Mouse (Mus musculus) midbrain, embryonic 16.5 days (tissue): Measurements from ENCODE around the gene Adam17. TPM values are rescaled to one million over a fixed set of nuclear protein-coding genes. Genes with fewer than 3 reads are reported as not detected.

Experiments used
- ATAC-seq: fragments of 200-750 bp; cut with Nextera tagmentation; 2 replicates; pipeline ENCODE4 v1.8.0; 2017; ENCODE audit warnings: moderate TSS enrichment
- H3K27ac ChIP-seq: fragments of 300-500 bp; sonication (generic); 2 replicates; pipeline ENCODE4 v1.5.1; 2014; ENCODE audit warnings: mild to moderate bottlenecking, low read length, mixed read lengths
- H3K27me3 ChIP-seq: fragments of 300-500 bp; sonication (generic); 2 replicates; pipeline ENCODE4 v1.6.1; 2014; ENCODE audit warnings: low read depth, low read length, mixed read lengths; ENCODE audit not compliant: control insufficient read depth, insufficient read depth
- H3K36me3 ChIP-seq: fragments of 300-500 bp; sonication (generic); 2 replicates; pipeline ENCODE4 v1.6.1; 2014; ENCODE audit warnings: mild to moderate bottlenecking, low read length, moderate library complexity, mixed read lengths; ENCODE audit not compliant: control insufficient read depth, insufficient read depth
- H3K4me1 ChIP-seq: fragments of 300-500 bp; sonication (generic); 2 replicates; pipeline ENCODE4 v1.6.1; 2014; ENCODE audit warnings: mild to moderate bottlenecking, low read length, mixed read lengths; ENCODE audit not compliant: control insufficient read depth, insufficient read depth
- H3K4me2 ChIP-seq: fragments of 300-500 bp; sonication (generic); 2 replicates; pipeline ENCODE4 v1.6.1; 2014; ENCODE audit warnings: mild to moderate bottlenecking, low read length, mixed read lengths
- H3K4me3 ChIP-seq: fragments of 300-500 bp; sonication (generic); 2 replicates; pipeline ENCODE4 v1.5.1; 2014; ENCODE audit warnings: low read depth, mild to moderate bottlenecking, low read length, moderate library complexity, mixed read lengths
- H3K9ac ChIP-seq: fragments of 300-500 bp; sonication (generic); 2 replicates; pipeline ENCODE4 v1.6.1; 2014; ENCODE audit warnings: low read depth, low read length, mixed read lengths
- H3K9me3 ChIP-seq: fragments of 300-500 bp; sonication (generic); replicated peaks from 2 replicates; pipeline ENCODE4 v1.6.1; 2014; ENCODE audit warnings: mild to moderate bottlenecking, low read length, mixed read lengths; ENCODE audit not compliant: control insufficient read depth, poor library complexity, severe bottlenecking
- WGBS: fragments of 180-500 bp; shearing (Covaris S2); extraction: QIAGEN DNeasy Blood & Tissue Kit; methylation state at CpG from one replicate; pipeline ENCODE4 v1.1.7; 2014; 5-methylcytosine and 5-hydroxymethylcytosine counted together
- polyA plus RNA-seq: library from polyadenylated mRNA; unstranded; fragments of >200 nt; fragmentation: Nextera tagmentation; extraction: Ambion mirVana; gene quantifications from 2 replicates; pipeline ENCODE4 v1.2.1, GENCODE M21; 2015

Gene Adam17
- polyA plus RNA-seq, 1 experiment from 2014 or later, result 16.0 TPM

DNA sequence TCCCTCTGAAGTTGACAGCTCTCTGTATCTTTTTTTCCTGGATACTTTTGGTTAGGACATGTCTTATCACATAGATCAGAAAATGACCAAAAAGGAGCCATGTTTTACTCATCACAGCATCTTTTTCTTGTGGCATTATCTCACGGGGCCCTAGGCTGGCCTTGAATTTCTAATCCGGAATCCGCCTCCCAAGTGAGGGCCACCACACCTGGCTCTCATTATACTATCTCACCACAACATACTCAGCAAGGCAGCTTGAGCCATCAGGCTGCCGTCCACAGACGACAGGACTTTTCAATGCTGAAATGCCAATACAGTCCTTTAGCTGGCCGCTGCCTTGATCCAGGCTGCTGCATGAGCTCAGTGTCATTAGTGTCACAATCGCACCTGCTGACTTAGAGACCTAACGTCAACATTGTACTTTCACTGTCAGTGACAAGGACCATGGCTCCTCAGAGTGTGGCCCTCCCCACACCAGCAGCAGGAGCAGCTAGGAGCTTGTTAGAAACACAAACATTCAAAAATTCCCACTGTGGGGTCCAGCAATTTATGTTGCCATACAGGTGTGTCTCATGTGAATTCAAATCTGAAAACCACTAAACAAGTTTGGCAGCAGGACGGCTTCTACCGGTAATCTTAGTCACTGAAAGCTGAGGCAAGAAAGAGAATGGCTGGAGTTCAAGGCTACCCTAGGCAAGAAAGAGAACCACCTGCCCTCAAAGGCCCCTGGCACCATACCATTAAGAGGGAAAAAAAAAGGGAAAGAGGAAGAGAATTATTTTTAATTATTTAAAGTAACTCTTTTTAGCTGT, 8.6 kb downstream of the Adam17 start:
- Histone ChIP-seq H3K4me2 (no peak overlapping the region), H3K27me3 (no peaks in the 10 kb centered on the region), H3K27ac (no peak overlapping the region), H3K9me3 (no peaks in the 10 kb centered on the region), H3K9ac (no peak overlapping the region), H3K4me3 (no peak overlapping the region), H3K4me1 (no peaks in the 10 kb centered on the region), H3K36me3 (no peaks in the 10 kb centered on the region)
- 88% methylated on average over 10 of the region's 10 CpGs for WGBS
- ATAC-seq, result no peak

DNA sequence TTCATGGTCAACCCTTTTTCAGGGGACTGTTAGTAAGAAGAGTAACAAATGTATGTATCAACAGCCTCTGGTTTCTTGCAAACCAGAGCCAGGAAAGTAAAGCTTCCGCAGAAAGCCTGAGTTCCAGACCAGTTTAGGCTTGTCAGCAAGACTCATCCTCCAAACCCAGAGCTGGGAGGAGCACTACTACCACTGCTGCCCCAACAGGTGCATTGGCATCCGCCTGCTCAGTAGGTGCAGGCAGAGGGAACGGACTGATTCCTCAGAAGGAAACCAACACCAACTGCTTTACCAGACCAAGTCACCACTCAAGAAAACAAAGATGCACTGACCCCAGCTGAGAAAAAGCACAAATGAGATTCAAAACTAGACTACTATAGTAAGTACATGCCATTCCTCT, 10.2 kb downstream of the Adam17 start:
- ATAC-seq, result no peak
- H3K9me3 ChIP-seq, result no peaks in the 10 kb centered on the region
- WGBS, result 96% methylated on average over 3 of the region's 3 CpGs
- no peak overlapping the region for H3K27ac ChIP-seq
- H3K36me3 ChIP-seq, result no peaks in the 10 kb centered on the region
- H3K4me2 ChIP-seq, result no peak overlapping the region
- no peaks in the 10 kb centered on the region for H3K27me3 ChIP-seq
- no peak overlapping the region for H3K4me3 ChIP-seq
- no peaks in the 10 kb centered on the region for H3K4me1 ChIP-seq
- no peak overlapping the region for H3K9ac ChIP-seq

DNA sequence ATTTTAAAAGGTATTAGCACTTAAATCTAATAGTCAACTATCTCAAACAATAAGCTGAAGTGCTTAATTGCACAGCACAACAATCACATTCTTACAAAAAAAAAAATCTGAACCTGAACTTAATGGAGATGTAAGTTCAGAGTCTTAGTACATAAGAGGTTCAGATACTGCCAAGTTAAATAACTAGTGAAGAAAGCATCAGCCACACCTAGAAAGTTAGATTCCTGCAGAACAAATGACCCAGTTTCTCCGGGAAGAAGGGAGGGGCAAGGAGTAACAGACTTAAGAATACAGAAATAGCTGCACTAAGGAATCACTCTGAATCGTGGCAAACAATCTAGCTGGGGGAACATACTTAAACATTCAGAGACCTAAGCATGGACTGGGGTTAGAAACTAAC, 10.7 kb downstream of the Adam17 start:
- no peak overlapping the region for H3K9ac ChIP-seq
- H3K36me3 ChIP-seq, result no peaks in the 10 kb centered on the region
- H3K27ac ChIP-seq, result no peak overlapping the region
- H3K4me1 ChIP-seq, result no peaks in the 10 kb centered on the region
- H3K4me2 ChIP-seq, result no peak overlapping the region
- H3K27me3 ChIP-seq, result no peaks in the 10 kb centered on the region
- H3K9me3 ChIP-seq, result no peaks in the 10 kb centered on the region
- no peak for ATAC-seq
- WGBS, result 88% methylated on average over 2 of the region's 2 CpGs
- H3K4me3 ChIP-seq, result no peak overlapping the region

DNA sequence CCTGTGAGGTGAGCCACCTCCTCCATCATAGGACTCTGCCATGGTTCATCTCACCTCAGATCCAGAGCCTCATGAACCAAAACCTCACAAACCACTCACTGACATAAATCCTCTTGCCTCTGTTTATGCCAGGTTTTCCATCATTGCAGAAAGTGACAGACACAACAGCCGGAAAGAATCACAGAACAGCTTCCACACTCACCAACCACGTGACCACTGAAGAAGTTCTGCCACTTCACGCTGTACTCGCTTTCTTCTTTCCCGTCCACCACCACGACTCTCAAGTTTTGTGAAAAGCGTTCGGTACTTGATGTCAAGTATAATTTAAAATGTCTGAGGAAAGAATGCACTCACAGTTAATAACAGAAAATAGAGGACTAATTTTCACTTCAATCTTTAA, 19.8 kb downstream of the Adam17 start:
- no peaks in the 10 kb centered on the region for H3K4me1 ChIP-seq
- H3K4me2 ChIP-seq, result no peak overlapping the region
- no peak overlapping the region for H3K27ac ChIP-seq
- 97% methylated on average over 8 of the region's 8 CpGs for WGBS
- no peak for ATAC-seq
- no peak overlapping the region for H3K4me3 ChIP-seq
- H3K9ac ChIP-seq, result no peak overlapping the region
- H3K36me3 ChIP-seq, result peaks cover 20% of the 10 kb centered on the region
- H3K9me3 ChIP-seq, result no peaks in the 10 kb centered on the region; the same call in 1 of the 2 replicates
- H3K27me3 ChIP-seq, result no peaks in the 10 kb centered on the region

DNA sequence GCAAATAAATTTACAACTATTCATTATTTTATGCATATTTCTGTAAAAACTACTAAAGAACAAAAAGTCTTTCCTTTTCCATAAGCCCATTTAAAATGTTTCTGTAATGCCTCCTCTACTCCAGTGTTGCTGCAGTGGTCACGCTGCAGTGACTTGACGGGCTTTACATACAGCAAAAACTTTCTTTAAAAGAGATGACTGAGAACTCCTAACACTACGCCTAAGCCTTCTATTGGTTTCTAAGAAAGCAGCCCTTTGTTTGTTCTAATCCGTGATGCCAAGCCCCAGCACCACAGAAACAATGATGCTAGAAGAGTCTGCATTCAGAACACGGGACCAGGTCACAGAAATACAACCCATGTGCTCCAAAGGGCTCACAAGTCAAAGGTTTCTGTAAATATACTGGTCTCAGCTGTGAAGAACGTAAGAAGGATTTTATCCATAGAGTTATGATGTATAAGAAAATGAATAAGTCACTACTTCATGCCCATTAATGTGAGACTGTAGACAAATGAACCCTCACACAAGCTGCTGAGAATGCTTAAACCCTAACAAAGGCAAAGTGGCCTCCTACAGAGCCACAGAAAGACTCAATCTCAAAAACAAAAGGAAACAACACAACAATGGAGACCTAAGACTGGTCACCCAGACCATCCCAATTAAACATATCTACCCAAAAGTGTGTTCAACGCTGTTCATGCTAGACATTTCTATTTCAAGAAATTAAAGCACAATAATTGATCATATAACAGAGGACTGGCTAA, 23.1 kb downstream of the Adam17 start:
- ATAC-seq, result no peak
- Histone ChIP-seq H3K36me3 (peaks cover 20% of the 10 kb centered on the region), H3K27ac (no peak overlapping the region), H3K4me1 (no peaks in the 10 kb centered on the region), H3K9ac (no peak overlapping the region), H3K4me3 (no peak overlapping the region), H3K27me3 (no peaks in the 10 kb centered on the region), H3K4me2 (no peak overlapping the region), H3K9me3 (no peaks in the 10 kb centered on the region; the same call in 1 of the 2 replicates)
- WGBS, result 8% methylated on average over 7 of the region's 7 CpGs

DNA sequence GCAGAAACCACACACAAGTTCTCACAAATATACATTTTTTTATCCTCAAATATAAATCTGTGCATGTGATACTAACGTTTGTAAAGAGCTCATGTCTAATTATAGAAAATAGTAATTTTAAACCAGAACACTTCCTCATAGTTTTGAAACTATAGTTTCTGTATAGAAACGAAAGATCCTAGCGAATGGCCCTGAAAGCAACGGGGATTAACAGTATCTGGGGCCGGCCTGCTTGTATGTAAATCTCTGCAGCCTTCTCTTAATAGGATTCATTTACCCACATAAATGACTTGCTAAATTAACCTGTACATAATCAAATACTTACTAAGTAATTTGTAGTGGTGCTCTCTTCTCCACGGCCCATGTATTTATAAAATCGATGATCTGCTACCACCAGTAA, 26.5 kb downstream of the Adam17 start:
- Histone ChIP-seq H3K27me3 (no peaks in the 10 kb centered on the region), H3K27ac (no peak overlapping the region), H3K4me2 (no peak overlapping the region), H3K36me3 (peaks cover 6% of the 10 kb centered on the region), H3K4me3 (no peak overlapping the region), H3K9me3 (no peaks in the 10 kb centered on the region), H3K4me1 (no peaks in the 10 kb centered on the region), H3K9ac (no peak overlapping the region)
- WGBS, result 80% methylated on average over 7 of the region's 7 CpGs
- no peak for ATAC-seq

DNA sequence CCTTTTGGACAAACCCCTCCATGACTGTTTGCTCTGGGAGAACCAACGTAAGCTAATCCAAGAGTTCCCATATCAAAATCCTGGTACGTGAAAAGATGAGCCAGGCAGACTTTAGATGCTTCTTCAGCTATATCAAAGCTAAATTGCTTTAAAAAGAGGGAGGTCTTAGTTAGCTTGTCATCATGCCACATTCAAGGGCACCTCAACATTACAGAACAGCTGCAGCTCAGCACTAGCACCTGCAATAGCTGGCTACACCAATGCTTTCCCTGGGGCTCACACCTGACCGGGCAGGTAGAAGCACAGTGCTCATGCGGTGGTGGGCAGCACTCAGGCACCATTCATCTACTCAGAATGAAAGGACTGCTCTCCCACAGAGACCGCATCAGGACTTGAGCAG, 32.8 kb downstream of the Adam17 start:
- no peak for ATAC-seq
- 93% methylated on average over 5 of the region's 5 CpGs for WGBS
- Histone ChIP-seq H3K4me3 (no peak overlapping the region), H3K36me3 (peaks cover 15% of the 10 kb centered on the region), H3K9ac (no peak overlapping the region), H3K9me3 (no peaks in the 10 kb centered on the region), H3K27me3 (no peaks in the 10 kb centered on the region), H3K27ac (no peak overlapping the region), H3K4me1 (no peaks in the 10 kb centered on the region), H3K4me2 (no peak overlapping the region)

DNA sequence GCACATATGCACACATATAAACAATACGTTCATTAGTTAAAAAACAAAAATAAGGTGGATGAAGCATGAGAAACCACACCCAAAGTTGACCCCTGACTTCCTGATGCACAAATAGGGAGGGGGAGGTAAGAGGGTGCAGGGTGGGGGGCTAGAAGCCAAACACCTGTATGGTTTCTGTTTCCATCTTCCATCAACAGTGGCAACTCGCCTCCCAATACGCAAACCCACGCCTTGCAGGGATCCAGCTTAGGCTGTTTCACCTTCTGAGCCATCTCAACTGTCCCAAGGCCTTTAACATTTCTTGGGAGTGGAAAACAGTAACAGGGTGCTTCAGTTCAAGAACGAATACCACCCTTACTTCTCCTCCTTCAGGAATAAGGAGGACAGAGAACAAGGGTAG, 36.3 kb downstream of the Adam17 start:
- H3K4me1 ChIP-seq, result no peaks in the 10 kb centered on the region
- H3K27ac ChIP-seq, result no peak overlapping the region
- peaks cover 23% of the 10 kb centered on the region for H3K36me3 ChIP-seq
- WGBS, result 96% methylated on average over 5 of the region's 5 CpGs
- no peak overlapping the region for H3K4me3 ChIP-seq
- no peak overlapping the region for H3K9ac ChIP-seq
- H3K4me2 ChIP-seq, result no peak overlapping the region
- H3K9me3 ChIP-seq, result no peaks in the 10 kb centered on the region
- ATAC-seq, result no peak
- no peaks in the 10 kb centered on the region for H3K27me3 ChIP-seq

DNA sequence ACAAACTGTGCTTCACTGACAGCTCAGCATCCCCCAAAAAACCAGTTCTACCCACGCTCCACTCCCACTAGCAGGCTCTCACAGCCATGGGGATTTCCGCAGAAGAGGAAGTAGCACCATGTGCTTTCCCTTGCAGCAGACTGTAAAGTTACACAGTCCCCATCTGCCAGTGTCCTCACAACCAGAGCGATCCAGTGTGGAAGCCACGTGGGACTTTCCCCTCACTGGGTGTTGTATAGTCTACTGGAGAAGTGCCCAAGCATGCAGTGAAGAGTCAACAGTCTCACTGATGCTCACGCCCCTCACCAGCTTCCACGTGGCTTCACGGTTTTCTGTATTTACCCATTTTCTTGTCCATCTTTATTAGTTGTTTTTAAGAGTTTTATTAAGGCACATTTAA, 37.6 kb downstream of the Adam17 start:
- no peaks in the 10 kb centered on the region for H3K4me1 ChIP-seq
- H3K27ac ChIP-seq, result no peak overlapping the region
- peaks cover 30% of the 10 kb centered on the region for H3K36me3 ChIP-seq
- ATAC-seq, result no peak
- H3K9me3 ChIP-seq, result no peaks in the 10 kb centered on the region
- H3K9ac ChIP-seq, result no peak overlapping the region
- 95% methylated on average over 7 of the region's 7 CpGs for WGBS
- no peak overlapping the region for H3K4me2 ChIP-seq
- no peaks in the 10 kb centered on the region for H3K27me3 ChIP-seq
- H3K4me3 ChIP-seq, result no peak overlapping the region
